ENCODE assay signal across 8 mouse cellular contexts in genomic region chr6:97179367-97179828, GRCm38 (mm10). TPM values are rescaled to one million over a fixed set of nuclear protein-coding genes. Genes with fewer than 3 reads are reported as not detected.
A peak's percentile ranks its signal among the peaks of the same experiment; 100 is the strongest.
DNase-seq lines count a peak whose midpoint lies in the region; ATAC-seq and TF ChIP-seq lines count a peak whose summit lies in the region.

No protein-coding gene starts in this region.

- H3K4me3 ChIP-seq in cortical plate, adult 2 months (ENCODE audit: insufficient read depth, low read length): peak overlapping the region; percentile 66
- peak overlapping the region; percentile 99 for H3K4me3 ChIP-seq in hindbrain, embryonic 15.5 days
- H3K4me3 ChIP-seq in midbrain, embryonic 10.5 days: peak overlapping the region; percentile 73

- H3K4me1 ChIP-seq in cortical plate, adult 2 months (ENCODE audit: control insufficient read depth, insufficient read depth, low read length): no peaks in the 10 kb centered on the region; the same call in 1 of the 2 replicates
- peaks cover 23% of the 10 kb centered on the region for H3K4me1 ChIP-seq in hindbrain, embryonic 15.5 days (replicated peaks)
- H3K4me1 ChIP-seq in midbrain, embryonic 10.5 days: peaks cover 43% of the 10 kb centered on the region

- peak overlapping the region; percentile 95 for H3K9ac ChIP-seq in hindbrain, embryonic 15.5 days

- no peak for TF ChIP-seq POLR2A in cortical plate, adult 2 months (IDR thresholded peaks at IDR 0.05; ENCODE audit: extremely low read depth, insufficient read depth, low read length)

- DNase-seq in spleen, postnatal 36 days (ENCODE audit: low spot score in 2 of 2): peak; percentile 58 to 68
- DNase-seq in spleen, adult 12 weeks (ENCODE audit: low spot score): no peak
- DNase-seq in midbrain, embryonic 10.5 days (ENCODE audit: low spot score): no peak
- DNase-seq in cerebellum, postnatal 10 days: no peak
- no peak for DNase-seq in right cerebral cortex, adult 2 months (ENCODE audit: low spot score in 2 of 2)
- no peak for DNase-seq in spleen, postnatal 4 days (ENCODE audit: low spot score in 2 of 2)

- no peak for TF ChIP-seq CTCF in cortical plate, adult 2 months (IDR thresholded peaks at IDR 0.05; ENCODE audit: extremely low read depth, insufficient read depth, low read length)

- no peaks in the 10 kb centered on the region for H3K9me3 ChIP-seq in hindbrain, embryonic 15.5 days
- H3K9me3 ChIP-seq in midbrain, embryonic 10.5 days (replicated peaks): no peaks in the 10 kb centered on the region

- WGBS in hindbrain, embryonic 15.5 days: 7% methylated on average over 11 of the region's 11 CpGs
- 17% methylated on average over 11 of the region's 11 CpGs for WGBS in midbrain, embryonic 10.5 days

- H3K27ac ChIP-seq in cortical plate, adult 2 months (ENCODE audit: insufficient read depth, low read length): peak overlapping the region; percentile 96
- peak overlapping the region; percentile 87 for H3K27ac ChIP-seq in hindbrain, embryonic 15.5 days (replicated peaks)
- H3K27ac ChIP-seq in midbrain, embryonic 10.5 days (replicated peaks): peak overlapping the region; percentile 94

- H3K4me2 ChIP-seq in hindbrain, embryonic 15.5 days: peak overlapping the region; percentile 80

- ATAC-seq in hindbrain, embryonic 15.5 days (ENCODE audit: low FRiP score, low read depth): peak; percentile 81

- peaks cover 7% of the 10 kb centered on the region; the same call in 1 of the 2 replicates for H3K36me3 ChIP-seq in hindbrain, embryonic 15.5 days
- peaks cover 42% of the 10 kb centered on the region for H3K36me3 ChIP-seq in midbrain, embryonic 10.5 days

- no peaks in the 10 kb centered on the region for H3K27me3 ChIP-seq in hindbrain, embryonic 15.5 days
- no peaks in the 10 kb centered on the region for H3K27me3 ChIP-seq in midbrain, embryonic 10.5 days (ENCODE audit: low read depth, poor library complexity, severe bottlenecking)

RNA-seq across cellular contexts. Expression of gene Tmf1, which starts 0.5 kb away (rescaled TPM):
- polyA plus RNA-seq in cortical plate, adult 2 months (2012; rRNA removed): 9.4 and 9.9 TPM in 2 replicates
- polyA plus RNA-seq in hindbrain, embryonic 15.5 days (2015; fragmentation: Nextera tagmentation; extraction: Ambion mirVana): 33.0 and 37.2 TPM in 2 replicates
- polyA plus RNA-seq in midbrain, embryonic 10.5 days (2016; fragmentation: Nextera tagmentation; extraction: Ambion mirVana): 24.1 and 28.8 TPM in 2 replicates

RNA-seq across cellular contexts. Expression of gene Uba3, which starts 26.0 kb away (rescaled TPM):
- 56.8 and 61.2 TPM in 2 replicates for polyA plus RNA-seq in cortical plate, adult 2 months (2012; rRNA removed)
- polyA plus RNA-seq in hindbrain, embryonic 15.5 days (2015; fragmentation: Nextera tagmentation; extraction: Ambion mirVana): 84.0 and 84.3 TPM in 2 replicates
- polyA plus RNA-seq in midbrain, embryonic 10.5 days (2016; fragmentation: Nextera tagmentation; extraction: Ambion mirVana): 85.0 and 85.6 TPM in 2 replicates

RNA-seq across cellular contexts. Expression of gene Eogt, which starts 30.4 kb away (rescaled TPM):
- polyA plus RNA-seq in cortical plate, adult 2 months (2012; rRNA removed): 31.3 and 34.1 TPM in 2 replicates
- 12.8 and 14.2 TPM in 2 replicates for polyA plus RNA-seq in hindbrain, embryonic 15.5 days (2015; fragmentation: Nextera tagmentation; extraction: Ambion mirVana)
- 10.1 and 11.1 TPM in 2 replicates for polyA plus RNA-seq in midbrain, embryonic 10.5 days (2016; fragmentation: Nextera tagmentation; extraction: Ambion mirVana)

RNA-seq across cellular contexts. Expression of gene Arl6ip5, which starts 31.1 kb away (rescaled TPM):
- polyA plus RNA-seq in cortical plate, adult 2 months (2012; rRNA removed): 191 and 192 TPM in 2 replicates
- polyA plus RNA-seq in hindbrain, embryonic 15.5 days (2015; fragmentation: Nextera tagmentation; extraction: Ambion mirVana): 132 and 133 TPM in 2 replicates
- 40.0 and 48.7 TPM in 2 replicates for polyA plus RNA-seq in midbrain, embryonic 10.5 days (2016; fragmentation: Nextera tagmentation; extraction: Ambion mirVana)

Comparison
In these comparisons a context has a peak if more than half of its experiments do, and no peak if none do; other contexts are left out.
1. DNase-seq: peak in spleen, postnatal 36 days (2 of 2); none in spleen, adult 12 weeks (single experiment), midbrain, embryonic 10.5 days (single experiment), cerebellum, postnatal 10 days (0 of 2), right cerebral cortex, adult 2 months (0 of 2) and spleen, postnatal 4 days (0 of 2).
2. Peak in every context shown above with its lines, with median percentiles within 50 percentile points of each other: H3K27ac ChIP-seq and H3K4me3 ChIP-seq.